Mouse (Mus musculus): ENCODE data around the gene Wrb.
A peak's percentile ranks its signal among the peaks of the same experiment; 100 is the strongest.

The Wrb gene

DNA sequence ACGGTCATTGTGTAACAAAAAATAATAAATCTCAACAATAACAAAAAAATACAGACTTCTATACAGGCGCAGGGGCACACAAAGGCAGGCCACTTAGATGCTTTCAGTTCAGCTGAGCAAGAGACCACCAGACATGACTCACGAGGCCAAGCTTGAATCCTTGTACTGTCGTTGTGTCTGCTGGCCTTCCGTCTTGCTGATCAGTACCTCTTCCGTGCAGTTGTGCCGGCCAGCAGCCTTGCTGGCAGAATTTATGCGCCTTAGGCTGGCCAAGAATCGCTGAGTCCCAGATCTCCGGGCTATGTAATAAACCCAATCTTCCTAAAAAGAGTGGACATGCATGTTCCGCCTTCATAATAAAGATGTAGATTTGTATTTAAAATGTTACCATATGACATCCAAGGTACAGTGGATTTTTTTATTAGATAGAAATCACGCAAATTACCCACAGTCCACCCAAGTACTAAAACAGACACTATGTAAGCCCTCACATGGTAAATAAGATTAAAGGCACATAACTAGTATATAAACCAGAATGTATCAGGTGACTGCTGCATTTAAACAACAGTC is 13.4 kb downstream of the Wrb start:
- no peak for DNase-seq (ENCODE audit: low spot score in 2 of 2)

DNA sequence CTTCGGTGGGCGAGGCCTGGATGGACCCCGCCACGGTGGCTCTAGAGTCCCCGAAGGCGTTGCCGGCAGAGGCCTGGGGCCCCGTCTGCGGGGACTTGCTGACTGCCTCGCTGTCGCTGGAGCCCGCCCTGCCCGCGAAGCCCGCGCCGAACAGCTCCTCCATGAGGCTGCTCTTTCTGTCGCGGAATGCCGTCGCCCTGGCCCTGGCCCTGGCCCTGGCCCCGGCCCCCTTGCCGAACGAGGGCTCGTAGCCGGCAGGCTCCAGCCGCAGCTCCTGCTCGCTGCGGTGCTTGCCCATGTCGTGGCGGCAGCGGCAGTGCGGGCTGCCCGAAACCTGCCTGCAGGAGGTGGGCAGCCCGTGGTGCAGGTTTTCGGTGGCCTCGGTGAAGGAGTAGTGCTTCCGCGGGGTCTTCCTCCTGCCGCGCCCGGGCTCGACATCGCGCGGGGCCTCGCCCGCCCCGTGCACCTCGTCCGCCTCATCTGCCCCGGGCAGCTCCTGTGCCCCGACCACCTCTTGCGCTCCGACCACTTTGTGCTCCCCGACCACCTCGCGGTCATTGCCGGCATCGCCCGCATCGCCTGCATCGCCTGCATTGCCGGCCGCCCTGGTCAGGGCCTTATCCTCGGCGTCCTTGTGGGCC is 14.0 kb downstream of the Wrb start:
- DNase-seq (ENCODE audit: low spot score in 2 of 2): peak; percentile 25 to 36

- no peak for DNase-seq (ENCODE audit: low spot score in 2 of 2)
Measured at GRCm38 (mm10) chr16:96159794-96160346, 14.7 kb downstream of the Wrb start.

GRCm38 (mm10) chr16:96160927-96161326 is 15.7 kb downstream of the Wrb start:
- no peak for DNase-seq (ENCODE audit: low spot score in 2 of 2)

- no peak for DNase-seq (ENCODE audit: low spot score in 2 of 2)
Measured at GRCm38 (mm10) chr16:96161336-96161735, 16.1 kb downstream of the Wrb start.

GRCm38 (mm10) chr16:96165723-96166264 is 20.6 kb downstream of the Wrb start:
- DNase-seq (ENCODE audit: low spot score in 2 of 2): no peak

GRCm38 (mm10) chr16:96168837-96169236 is 23.6 kb downstream of the Wrb start:
- DNase-seq (ENCODE audit: low spot score in 2 of 2): no peak

- no peak for DNase-seq (ENCODE audit: low spot score in 2 of 2)
Measured at GRCm38 (mm10) chr16:96173648-96174047, 28.4 kb downstream of the Wrb start.

- no peak for DNase-seq (ENCODE audit: low spot score in 2 of 2)
Measured at GRCm38 (mm10) chr16:96175399-96175798, 30.2 kb downstream of the Wrb start.

GRCm38 (mm10) chr16:96179156-96179555 is 33.9 kb downstream of the Wrb start:
- no peak for DNase-seq (ENCODE audit: low spot score in 2 of 2)

- no peak for DNase-seq (ENCODE audit: low spot score in 2 of 2)
Measured at GRCm38 (mm10) chr16:96187619-96188018, 42.4 kb downstream of the Wrb start.

GRCm38 (mm10) chr16:96191531-96192506 is 46.6 kb downstream of the Wrb start, which contains the start of gene Lca5l:
Gene Lca5l, minus strand, starts transcription at chr16:96192271.
- DNase-seq (ENCODE audit: low spot score in 2 of 2): peak; percentile 97 to 99

GRCm38 (mm10) chr16:96199913-96200701 is 54.9 kb downstream of the Wrb start, which contains the start of gene Sh3bgr:
Gene Sh3bgr, plus strand, starts transcription at chr16:96200450.
- DNase-seq (ENCODE audit: low spot score in 2 of 2): no peak

- DNase-seq (ENCODE audit: low spot score in 2 of 2): no peak
Measured at GRCm38 (mm10) chr16:96200702-96201028, 55.5 kb downstream of the Wrb start.

- DNase-seq (ENCODE audit: low spot score in 2 of 2): no peak
Measured at GRCm38 (mm10) chr16:96201485-96202232, 56.5 kb downstream of the Wrb start.
